Mouse (Mus musculus): ENCODE results near the gene Parn.

Gene Parn

DNA sequence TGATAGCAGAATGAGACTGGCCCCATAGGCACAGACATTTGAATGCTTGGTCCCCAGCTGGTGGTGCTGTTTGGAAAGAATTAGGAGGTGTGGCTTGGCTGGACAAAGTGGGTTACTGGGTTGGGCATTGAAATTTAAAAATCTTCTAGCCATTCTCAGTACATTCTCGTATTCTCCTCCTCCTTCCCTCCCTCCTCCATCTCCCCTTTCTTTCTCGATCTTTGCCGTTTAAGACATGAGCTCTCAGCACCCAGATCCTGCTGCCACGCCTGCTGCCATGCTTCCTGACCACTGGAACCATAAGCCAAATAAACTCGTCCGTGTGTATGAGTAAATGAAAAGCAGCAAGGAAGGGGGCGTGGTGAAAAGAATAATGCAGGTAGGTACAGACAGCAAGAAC, 111.5 kb downstream of the Parn start:
- no peak for DNase-seq (ENCODE audit: low spot score in 2 of 2)

DNA sequence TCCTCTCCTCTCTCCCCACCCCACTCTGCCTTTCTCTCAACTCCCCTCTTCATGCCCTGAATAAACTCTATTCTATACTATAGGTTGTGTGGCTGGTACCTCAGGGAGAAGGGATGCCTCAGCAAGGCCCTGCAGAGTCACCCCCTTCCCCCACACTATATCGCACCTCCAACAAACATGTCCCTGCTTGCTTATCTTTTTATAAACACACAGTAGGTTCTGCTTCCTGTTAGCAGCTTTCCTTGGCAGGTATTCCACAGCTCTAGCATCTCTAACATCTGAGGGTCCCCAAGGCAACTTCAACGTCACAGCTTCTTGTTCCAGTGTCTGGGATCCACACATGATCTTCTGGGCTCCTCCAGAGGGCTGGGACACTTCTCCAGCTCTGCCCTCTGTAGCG, 117.3 kb downstream of the Parn start:
- DNase-seq (ENCODE audit: low spot score in 2 of 2), result no peak

DNA sequence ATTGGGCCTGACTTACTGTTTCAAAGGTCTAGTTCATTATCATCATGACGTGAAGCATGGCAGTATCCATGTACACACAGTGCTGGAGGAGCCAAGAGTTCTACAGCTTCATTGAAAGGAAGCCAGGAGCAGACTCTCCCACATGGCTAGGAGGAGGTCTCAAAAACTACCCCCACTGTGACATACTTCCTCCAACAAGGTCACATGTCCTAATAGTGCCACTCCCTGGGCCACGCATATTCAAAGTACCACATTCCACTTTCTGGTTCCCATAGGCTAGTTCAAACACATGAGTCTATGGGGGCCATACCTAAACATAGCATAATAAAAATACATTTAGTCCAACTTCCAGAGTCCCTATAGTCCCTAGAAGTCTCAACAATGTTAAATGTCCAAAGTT, 118.0 kb downstream of the Parn start:
- no peak for DNase-seq (ENCODE audit: low spot score in 2 of 2)

DNA sequence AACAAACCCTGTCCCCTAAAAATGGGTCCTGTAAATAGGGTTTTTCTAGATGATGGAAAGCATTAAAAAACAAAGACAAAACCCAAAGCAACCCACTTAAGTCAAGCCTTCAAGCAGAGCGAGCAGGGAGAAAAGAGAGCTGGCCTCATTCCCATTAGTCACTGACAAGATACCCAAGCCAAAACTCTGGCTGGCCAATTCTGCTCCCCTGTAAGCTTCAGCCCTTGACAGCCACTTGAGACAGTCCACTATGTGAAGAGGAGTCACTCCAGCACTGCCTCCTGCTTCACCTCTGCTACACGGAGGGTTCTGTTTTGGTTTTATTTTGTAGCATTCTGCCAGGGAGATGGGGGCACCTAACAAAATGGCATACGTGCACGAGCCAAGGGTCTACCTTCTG, 126.2 kb downstream of the Parn start:
- no peak for DNase-seq (ENCODE audit: low spot score in 2 of 2)

DNA sequence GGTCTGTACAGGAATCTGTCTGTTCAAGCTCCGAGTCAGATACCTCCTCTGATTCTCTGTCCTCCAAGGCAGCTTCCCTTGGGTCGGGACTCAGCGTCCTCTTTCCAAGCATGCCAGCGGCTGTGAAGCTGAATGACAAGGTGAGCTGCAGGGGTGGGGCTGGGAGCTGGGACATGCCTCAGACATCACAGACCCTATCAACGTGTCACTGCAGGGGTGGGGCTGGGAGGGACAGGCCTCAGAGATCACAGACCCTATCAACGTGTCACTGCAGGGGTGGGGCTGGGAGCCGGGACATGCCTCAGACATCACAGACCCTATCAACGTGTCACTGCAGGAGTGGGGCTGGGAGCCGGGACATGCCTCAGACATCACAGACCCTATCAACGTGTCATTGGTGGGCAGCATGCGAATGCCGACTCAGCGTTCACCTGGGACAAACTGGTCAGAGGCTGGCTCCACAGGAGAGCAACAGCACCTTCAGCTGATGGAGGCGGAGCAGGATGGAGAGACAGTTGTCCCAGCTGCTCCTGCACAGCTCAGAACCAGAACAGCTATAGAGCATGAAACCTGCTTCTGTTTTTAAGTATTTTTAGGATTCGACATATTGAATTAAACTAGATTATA, 126.7 kb downstream of the Parn start:
- DNase-seq (ENCODE audit: low spot score in 2 of 2), result no peak

DNA sequence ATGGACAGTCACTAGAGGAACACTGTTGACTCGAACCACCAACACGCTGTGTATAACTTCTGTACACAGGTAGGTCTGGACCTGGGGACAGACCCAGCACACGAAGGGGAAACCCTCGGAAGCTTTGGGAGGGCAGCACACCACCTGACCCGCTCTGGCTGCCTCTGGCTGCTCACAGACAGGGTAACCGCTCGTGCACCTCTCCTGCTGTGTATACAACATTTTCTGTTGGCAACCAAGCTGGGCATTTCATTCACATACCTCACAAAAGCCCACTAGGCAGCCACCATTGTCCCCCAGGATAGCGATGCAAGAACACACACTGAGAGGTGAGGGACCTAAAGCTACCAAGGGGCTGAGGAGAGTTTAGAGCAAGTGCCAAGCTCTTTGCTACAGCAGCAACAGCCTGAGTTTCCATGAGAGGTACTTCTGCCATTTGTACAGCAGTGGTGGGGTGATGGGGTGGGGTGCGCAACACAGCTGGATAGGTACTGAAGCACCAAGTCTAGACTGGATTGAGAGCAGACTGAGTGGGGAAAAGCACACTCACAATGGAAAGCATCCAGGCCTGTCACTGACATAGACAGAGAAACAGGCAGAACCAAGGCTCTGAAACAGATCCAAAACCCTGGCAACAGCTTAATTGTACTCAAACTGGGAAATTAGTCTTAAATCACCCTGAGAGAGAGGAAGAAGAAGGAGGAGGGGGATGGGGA, 128.9 kb downstream of the Parn start:
- DNase-seq (ENCODE audit: low spot score in 2 of 2), result no peak

DNA sequence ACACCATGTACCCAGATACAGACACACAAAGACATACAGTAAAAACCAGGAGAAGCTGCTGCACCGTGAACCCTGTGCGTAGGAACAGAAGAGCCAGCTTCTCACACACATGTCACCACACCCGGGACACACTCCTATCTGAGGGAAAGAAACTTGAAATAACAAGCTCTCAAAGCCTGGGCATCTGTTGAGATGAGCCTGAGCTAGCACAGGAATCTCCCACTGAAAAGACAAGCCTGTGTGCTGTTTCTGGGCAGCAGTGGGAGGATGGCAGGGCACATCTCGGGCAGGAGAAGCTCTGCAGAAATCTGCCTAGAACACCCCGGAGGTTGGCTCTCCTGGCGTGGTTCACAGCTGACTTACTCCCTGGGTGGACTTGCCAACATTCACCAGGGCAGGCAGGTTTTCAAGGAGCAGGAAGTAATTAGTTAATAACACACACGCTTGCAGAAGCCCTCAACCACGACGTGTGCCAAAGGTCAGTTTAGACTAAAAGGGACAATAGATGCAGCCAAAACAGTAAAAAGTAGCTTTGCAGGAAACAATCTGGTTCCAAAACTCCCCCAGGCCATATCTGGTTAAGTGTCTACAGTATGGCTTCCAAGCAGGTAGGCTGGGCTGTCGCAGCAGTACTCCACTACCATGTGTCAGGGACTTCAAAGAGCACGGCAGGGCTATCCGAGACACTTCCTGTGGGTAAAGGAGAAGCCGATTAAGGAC, 129.6 kb downstream of the Parn start:
- peak in 1 of 2 experiments; percentile 54 for DNase-seq (ENCODE audit: low spot score in 2 of 2)

DNA sequence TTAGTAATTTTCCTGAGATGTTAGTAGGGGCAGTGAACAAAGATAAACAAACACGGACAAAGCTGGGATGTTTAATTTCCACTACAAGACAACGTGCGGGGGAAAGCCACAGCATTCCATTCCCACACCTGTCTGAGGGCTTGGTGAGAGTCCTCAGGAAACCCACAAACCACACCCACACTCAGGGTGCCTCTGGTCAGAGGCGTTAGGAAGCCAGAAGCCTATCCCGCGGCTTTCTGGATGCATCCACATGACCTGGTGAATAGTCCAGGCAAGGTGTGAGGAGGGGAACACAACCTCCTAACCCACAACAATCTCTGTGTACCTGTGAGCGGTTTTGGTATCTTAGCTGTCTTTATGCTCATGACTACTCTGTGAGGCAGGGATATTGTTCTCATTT, 131.6 kb downstream of the Parn start:
- DNase-seq (ENCODE audit: low spot score in 2 of 2), result no peak

DNA sequence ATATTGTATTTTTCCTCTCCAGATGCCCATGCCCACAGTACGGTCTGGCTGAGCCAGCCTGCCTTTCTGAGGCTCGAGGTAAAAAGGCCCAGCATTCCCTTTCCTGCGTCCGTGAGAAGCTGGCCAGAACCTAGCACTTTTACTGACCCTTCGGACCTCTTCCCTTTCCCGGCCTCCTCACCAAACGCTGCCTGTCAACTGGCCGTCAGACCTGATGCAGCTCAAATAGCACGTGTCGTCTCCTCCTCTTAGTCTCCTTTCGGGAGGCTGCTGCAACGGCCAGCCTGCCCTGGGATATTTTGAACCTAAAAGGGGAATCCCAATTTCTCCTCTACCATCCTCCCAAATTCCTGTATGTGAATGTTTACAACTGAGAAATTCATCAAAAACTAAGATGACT, 132.1 kb downstream of the Parn start:
- DNase-seq (ENCODE audit: low spot score in 2 of 2), result no peak

DNA sequence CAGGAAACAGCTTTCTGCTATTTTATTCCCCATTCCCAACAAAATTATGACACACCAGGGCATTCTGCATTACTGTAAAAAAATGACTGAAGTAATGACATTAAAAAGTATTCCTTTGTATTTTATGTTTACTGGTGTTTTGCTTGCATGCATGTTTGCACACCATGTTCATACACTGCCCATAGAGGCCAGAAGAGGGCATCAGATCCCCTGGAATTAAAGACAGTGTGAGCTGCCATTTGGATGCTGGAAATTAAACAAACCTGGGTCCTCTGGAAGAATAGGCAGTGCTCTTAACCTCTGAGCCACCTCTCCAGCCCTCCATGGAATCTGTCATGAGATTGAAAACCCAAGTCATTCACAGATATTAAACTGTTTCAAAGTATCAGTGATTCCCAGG, 135.1 kb downstream of the Parn start:
- no peak for DNase-seq (ENCODE audit: low spot score in 2 of 2)

DNA sequence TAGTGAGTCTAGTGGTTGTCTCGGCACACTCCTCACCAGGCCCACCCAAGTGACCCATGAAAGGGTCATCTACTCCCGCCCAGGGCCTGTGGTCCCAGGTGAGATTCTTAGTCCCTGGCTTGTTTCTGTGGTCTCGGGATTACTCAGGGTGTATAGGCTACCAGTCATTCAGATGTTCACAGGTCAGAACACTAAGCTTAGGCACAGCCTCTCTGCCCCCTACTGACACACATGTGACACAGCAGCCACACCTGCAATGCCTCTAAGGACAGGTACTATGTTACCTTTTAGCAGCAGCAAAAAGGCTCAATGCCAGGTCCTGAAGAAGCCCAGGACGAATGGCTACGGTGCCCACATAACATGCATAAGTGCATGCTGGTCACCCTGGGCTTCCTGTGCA, 136.7 kb downstream of the Parn start:
- DNase-seq (ENCODE audit: low spot score in 2 of 2), result no peak

DNA sequence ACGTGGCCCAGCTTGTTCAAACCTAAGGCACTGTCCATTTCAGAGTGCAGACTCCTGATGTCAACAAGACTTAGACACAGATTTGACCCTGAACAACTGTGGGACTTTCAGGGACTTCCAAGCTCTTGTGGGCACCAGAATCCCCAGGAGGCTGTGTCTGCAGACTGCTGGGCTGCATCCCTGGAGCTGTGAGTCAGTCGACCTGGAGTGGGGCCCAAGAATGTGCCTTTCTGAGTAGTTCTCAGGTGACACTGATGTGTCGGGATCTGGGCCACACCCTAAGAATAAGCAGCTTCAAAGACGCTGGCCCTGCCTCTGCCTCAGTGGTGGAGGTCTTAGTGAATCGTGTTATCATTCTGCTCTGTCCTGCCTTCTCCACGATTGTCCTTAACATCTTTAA, 146.6 kb downstream of the Parn start:
- DNase-seq (ENCODE audit: low spot score in 2 of 2), result no peak

DNA sequence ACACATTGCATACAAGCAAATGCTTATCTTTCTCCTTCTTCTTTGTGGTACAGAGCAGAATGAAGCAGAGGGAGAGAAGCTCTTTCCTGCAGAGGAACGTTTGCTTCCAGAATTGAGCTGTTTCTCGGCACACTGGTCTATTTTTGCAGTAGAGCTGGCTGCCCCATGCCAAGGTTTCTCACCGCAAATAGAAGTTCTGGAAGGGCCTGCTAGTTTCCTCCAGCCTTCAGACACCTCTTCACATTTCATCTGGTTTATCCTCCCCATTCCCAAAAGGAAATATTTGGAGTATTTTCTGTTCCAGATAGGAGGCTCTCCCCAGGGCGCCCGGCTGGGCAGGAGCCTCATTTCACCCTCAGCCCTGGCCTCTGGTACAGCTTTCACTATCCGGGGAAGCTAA, 147.7 kb downstream of the Parn start:
- DNase-seq (ENCODE audit: low spot score in 2 of 2), result peak in 1 of 2 experiments; percentile 71

DNA sequence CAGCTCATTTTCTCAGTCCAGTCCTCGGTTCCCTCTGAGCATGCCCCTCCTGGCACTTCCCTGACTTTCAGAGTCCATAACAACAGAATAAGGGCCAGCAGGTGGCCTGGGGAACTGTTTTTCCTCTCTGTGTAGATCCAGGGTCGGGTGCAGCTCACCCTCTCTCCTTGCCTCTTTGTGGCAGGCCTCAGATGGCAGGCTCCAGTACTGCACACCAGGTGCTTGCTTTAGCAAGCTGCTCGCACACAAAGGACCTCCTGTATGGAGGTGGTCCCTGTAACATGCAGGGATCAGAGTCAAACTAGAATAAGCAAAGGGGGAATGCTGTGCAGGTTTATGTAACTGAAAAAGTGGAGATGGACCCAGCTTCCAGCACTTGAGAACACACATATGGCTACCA, 151.8 kb downstream of the Parn start:
- DNase-seq (ENCODE audit: low spot score in 2 of 2), result no peak

DNA sequence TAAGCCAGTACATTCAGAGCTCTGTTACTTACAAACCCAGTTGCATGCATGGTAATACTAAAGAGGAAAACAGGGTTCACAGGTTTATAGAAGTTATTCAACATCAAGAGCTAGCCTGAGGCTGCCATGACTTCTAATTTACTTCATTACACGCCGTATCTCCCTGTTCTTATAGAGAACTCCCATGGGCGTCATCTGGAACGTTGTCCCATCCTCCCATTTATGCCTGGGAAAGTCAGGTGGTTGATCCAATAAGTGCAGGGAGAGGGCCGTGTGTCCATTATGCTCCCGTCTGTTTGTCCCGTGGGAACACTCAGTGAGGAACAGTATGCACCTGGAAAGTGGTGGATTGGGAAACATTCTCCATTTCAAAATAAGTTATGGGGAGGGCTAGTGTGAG, 152.4 kb downstream of the Parn start:
- DNase-seq (ENCODE audit: low spot score in 2 of 2), result no peak

DNA sequence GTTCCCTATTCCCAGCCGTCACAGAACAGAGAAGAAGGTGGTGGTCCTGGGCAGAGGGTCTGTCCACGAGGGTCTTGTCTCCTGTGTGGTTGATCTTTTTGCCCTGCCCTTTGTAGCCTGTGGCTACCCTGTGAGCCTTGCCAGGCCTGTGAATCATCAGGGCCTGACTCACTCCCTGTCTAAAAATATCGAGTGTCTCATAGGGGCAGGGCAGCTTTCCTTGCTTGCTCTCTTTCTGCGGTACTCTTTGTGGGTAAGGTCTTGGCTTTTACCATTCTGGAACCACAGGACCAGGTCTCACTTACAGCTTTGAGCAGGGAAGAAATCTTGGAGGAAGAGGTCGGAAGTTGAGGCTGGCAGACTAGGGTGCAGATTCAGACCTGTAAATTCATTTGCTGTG, 162.9 kb downstream of the Parn start:
- DNase-seq (ENCODE audit: low spot score in 2 of 2), result no peak

DNA sequence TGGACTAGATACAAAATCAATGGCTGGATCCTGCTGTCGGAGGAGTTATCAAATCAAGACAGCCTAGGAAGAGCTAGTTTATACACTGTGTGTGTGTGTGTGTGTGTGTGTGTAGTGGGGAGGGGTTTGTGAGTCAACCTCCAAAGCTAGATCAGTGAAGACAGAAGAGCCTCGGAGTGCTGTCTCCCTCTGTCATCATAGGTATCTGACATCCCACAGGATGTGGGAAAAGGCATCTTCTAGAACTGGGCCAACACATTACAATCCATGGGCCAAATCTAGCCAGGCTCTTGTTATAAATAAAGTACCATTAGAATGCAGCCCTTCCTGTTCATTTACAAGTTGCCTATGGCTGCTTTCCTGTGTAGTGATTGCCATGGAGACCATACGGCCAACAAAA, 163.5 kb downstream of the Parn start:
- no peak for DNase-seq (ENCODE audit: low spot score in 2 of 2)

DNA sequence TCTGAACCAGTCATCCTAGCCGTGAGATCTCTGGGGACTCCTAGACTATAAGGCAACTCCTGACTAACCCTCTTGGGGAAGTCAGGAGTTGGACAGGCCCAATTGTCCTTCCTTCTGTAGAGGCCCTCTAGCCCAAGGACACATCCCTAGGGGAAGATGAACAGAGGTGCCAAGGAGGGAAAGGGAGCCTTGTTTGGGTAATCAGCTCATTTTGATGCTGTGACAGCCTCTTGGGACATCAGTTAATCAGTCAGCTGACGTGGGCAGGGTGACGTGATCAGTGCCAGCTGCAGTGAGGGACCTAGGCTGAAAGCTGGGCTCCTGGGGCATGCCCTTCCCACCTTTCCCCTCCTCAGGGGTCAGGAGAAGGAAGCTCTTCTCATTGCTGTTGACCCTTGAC, 169.0 kb downstream of the Parn start:
- no peak for DNase-seq (ENCODE audit: low spot score in 2 of 2)

DNA sequence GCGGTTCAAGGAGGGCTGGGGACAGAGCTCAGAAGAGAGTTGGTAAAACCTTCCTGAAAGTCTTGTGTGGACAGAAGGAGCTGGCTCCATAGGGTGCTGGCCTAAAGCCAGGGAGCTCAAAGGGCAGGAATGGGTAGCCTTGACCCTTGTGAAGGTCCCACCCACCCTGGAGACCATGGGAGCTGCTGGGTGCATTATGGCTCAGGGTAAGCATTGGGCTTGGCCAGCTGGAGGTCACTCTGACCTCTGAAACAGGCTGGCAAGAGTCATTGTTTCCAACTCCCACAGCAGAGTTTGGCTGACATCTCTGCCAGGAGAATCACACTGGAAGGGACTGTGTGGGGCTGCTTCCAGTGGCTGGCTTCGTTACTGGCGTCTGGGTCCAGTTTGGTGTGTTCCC, 174.0 kb downstream of the Parn start:
- no peak for DNase-seq (ENCODE audit: low spot score in 2 of 2)

DNA sequence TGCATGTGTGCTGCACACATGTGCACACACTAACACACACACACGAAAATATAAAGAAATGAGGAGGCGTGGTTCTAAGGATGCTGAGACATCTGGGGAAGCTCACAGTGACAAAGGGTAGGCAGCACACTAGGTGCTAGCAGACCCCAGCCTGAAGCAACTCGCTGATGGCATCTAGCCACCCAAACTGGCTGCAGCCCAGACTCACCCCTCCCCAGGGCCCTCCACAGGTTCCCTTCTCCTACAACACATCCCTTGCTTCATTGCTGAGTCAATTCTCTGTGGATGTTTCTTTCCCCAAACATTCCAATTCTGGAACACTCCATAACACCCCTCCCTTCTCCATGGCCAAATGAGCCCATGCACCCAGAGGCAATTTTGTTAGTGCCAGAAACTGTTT, 175.0 kb downstream of the Parn start:
- no peak for DNase-seq (ENCODE audit: low spot score in 2 of 2)

DNA sequence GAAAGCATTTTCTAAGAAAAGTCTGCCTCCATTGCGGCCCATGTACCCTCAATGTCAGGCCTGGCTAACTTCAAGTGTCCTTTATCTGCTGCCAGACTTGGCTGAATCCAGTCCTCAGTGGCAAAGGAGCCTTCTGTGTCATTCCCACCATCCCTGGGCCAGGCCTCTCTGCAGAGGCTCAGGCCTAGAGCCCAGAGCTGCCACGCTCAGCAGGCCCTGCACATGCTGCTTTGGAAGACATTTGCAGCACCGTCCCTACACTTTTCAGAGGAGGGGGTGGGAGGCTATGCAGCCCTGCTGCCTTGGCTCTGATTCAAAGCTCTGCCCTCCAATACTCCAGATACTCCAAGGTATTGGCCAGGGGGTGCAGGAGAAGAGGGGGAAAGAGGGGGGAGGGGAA, 176.2 kb downstream of the Parn start:
- no peak for DNase-seq (ENCODE audit: low spot score in 2 of 2)

All from frontal cortex, postnatal 36 days (tissue).